Mouse (Mus musculus) stomach, postnatal 0 days (tissue): ENCODE results near the gene C1qtnf1.

Experiments
- CTCF ChIP-seq: IDR thresholded peaks from 2 replicates; pipeline ENCODE4 v1.5.1; 2016; ENCODE audit warnings: antibody characterized with exemption, low read depth, mild to moderate bottlenecking, moderate library complexity
- EP300 ChIP-seq: optimal IDR thresholded peaks from 2 replicates; pipeline ENCODE3; 2016; ENCODE audit warnings: antibody characterized with exemption

- TF ChIP-seq CTCF = no peak
- TF ChIP-seq EP300 = no peak
Measured at GRCm38 (mm10) chr11:118430291-118430885, 2.4 kb downstream of the C1qtnf1 start.
